Mouse (Mus musculus): Measurements from ENCODE around the gene Clip2. TPM values are rescaled to one million over a fixed set of nuclear protein-coding genes. Genes with fewer than 3 reads are reported as not detected.
"Not testable (repeated sequence)": the region's sequence is repeated elsewhere in the genome, so short reads cannot be mapped to it uniquely, and the experiment has no call there.

The Clip2 gene
- polyA plus RNA-seq, 1 experiment = 21.9 TPM

DNA sequence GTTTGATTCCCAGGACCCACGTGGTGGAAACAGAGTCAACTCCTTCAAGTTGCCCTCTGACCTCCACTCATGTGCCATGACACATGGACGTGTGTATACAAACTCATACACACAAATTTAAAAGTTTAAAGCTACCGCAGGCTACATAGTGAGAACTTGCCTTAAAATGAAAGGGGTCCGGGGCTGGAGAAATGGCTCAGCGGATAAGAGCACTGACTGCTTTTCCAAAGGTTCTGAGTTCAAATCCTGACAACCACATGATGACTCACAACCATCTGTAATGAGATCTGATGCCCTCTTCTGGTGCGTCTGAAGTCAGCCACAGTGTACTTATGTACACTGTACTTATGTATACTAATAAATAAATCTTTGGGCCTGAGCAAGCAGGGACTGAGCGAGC is 93.1 kb downstream of the Clip2 start:
- Histone ChIP-seq H3K4me3 (replicated peaks; ENCODE audit: extremely low read depth, low read depth, low read length) (no peak overlapping the region), H3K4me1 (ENCODE audit: control insufficient read depth, insufficient read depth, low read length) (peaks cover 10% of the 10 kb centered on the region; the same call in 1 of the 2 replicates)
- TF ChIP-seq CTCF (IDR thresholded peaks at IDR 0.05; ENCODE audit: insufficient read depth, low read length) (no peak), POLR2A (IDR thresholded peaks at IDR 0.05; ENCODE audit: borderline replicate concordance, extremely low read depth, low read depth, low read length) (no peak)
- DNase-seq = no peak
- WGBS = 88% methylated on average over 7 of the region's 7 CpGs

DNA sequence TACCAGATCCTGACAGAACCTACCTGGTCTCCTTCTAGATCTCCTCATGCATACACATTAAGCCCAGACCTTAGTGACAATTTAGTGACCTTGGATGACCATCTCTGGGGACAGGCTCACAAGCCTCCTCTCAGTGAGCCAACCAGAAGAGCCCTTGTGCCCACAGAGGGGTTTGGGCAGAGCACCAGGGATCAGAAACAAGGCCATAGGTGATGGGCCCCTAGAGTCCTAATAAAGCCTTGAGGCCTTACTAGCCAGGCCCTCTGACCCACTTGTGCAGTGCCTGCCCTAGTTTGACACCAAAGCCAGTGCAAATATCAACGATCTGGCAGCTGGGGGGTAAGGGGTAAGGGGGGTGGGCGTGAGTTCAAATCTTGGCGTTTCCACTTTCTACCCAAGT is 93.8 kb downstream of the Clip2 start:
- WGBS = 80% methylated on average over 3 of the region's 3 CpGs
- no peak for TF ChIP-seq POLR2A (IDR thresholded peaks at IDR 0.05; ENCODE audit: borderline replicate concordance, extremely low read depth, low read depth, low read length)
- TF ChIP-seq CTCF (IDR thresholded peaks at IDR 0.05; ENCODE audit: insufficient read depth, low read length) = no peak
- DNase-seq = no peak
- Histone ChIP-seq H3K4me1 (ENCODE audit: control insufficient read depth, insufficient read depth, low read length) (peaks cover 10% of the 10 kb centered on the region; the same call in 1 of the 2 replicates), H3K4me3 (replicated peaks; ENCODE audit: extremely low read depth, low read depth, low read length) (no peak overlapping the region)

DNA sequence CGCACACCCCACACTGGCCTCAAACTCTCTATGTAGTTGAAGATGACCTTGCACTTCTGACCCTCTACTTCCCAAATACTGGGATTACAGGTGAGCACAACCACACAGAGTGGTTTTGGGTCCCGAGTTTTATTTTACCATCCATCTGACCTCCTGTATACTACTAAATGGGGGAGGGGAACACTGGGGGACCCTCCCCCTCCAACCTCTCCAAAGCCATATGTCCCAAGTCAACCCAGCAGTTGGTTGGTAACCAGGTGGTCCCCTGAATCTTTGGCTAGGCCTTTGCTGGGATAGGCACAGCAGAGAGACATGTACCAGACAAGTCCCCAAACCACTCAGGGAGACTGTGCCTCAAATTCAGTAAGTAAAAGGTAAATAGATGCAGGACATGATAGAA is 94.9 kb downstream of the Clip2 start:
- TF ChIP-seq CTCF (IDR thresholded peaks at IDR 0.05; ENCODE audit: insufficient read depth, low read length) (no peak), POLR2A (IDR thresholded peaks at IDR 0.05; ENCODE audit: borderline replicate concordance, extremely low read depth, low read depth, low read length) (no peak)
- Histone ChIP-seq H3K4me1 (ENCODE audit: control insufficient read depth, insufficient read depth, low read length) (peaks cover 10% of the 10 kb centered on the region; the same call in 1 of the 2 replicates), H3K4me3 (replicated peaks; ENCODE audit: extremely low read depth, low read depth, low read length) (no peak overlapping the region)
- 89% methylated on average over 2 of the region's 2 CpGs for WGBS
- DNase-seq = no peak

DNA sequence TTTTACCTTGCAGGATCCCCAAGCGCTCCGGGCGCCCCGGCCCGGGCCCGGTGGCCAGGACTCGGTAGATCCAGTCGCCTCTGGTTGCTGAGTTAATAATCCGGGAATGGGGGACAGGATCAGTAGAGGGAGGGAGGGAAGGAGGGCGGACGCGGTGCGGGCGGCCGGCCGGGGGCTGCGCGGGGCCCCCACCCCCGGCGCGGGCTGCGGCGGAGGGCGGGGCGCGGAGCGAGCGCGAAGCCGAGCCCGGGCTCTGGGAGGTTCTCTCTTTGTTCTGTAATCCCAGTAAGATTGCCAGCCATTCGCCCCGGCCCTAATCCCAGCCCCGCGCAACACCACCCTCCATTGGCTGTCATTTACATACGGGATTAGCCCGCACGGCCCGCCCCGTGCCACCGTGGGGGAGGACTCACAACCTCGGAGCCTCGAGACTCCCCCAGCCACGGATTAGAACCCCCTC is 95.7 kb downstream of the Clip2 start, which contains the start of gene Gtf2ird1:
TSS of gene Gtf2ird1 (minus strand) at position 214 of the 460 bp plus-strand sequence.
- DNase-seq = peak; percentile 61
- Histone ChIP-seq H3K4me3 (replicated peaks; ENCODE audit: extremely low read depth, low read depth, low read length) (peak within 1 kb of the TSS; percentile 77), H3K4me1 (ENCODE audit: control insufficient read depth, insufficient read depth, low read length) (peaks cover 10% of the 10 kb centered on the region; the same call in 1 of the 2 replicates)
- TF ChIP-seq CTCF (IDR thresholded peaks at IDR 0.05; ENCODE audit: insufficient read depth, low read length) = no peak
- TF ChIP-seq POLR2A (IDR thresholded peaks at IDR 0.05; ENCODE audit: borderline replicate concordance, extremely low read depth, low read depth, low read length) = no peak
- under 1% methylated on average over 44 of the region's 44 CpGs for WGBS

DNA sequence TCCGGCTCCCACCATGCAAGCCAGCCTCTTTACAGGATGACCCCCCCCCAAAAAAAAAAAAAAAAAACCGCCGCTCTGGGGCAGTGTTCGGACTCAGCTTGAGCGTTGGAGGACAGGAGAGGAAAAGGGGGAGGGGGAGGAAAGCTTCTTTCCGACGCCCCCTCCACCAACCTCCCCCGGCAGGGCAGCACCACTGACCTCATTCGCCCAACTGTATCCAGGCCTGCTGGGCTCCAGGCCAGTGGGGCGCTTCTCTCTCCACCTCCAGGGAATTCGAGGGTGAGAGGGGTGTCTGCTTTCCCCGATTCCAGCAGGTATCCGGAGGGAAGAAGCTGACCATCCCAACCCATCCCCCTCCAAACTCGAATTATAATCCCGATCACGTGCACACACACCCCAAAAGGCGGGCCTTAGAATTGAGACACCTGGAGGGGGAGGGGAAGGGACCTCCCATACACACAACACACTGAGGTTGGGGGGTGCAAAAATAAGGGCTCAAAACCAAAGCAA is 96.3 kb downstream of the Clip2 start:
- H3K4me3 ChIP-seq (replicated peaks; ENCODE audit: extremely low read depth, low read depth, low read length) = peak overlapping the region; percentile 77
- peak; percentile 48 for DNase-seq
- WGBS = under 1% methylated on average over 17 of the region's 17 CpGs
- H3K4me1 ChIP-seq (ENCODE audit: control insufficient read depth, insufficient read depth, low read length) = peaks cover 10% of the 10 kb centered on the region; the same call in 1 of the 2 replicates
- TF ChIP-seq CTCF (IDR thresholded peaks at IDR 0.05; ENCODE audit: insufficient read depth, low read length) = no peak

DNA sequence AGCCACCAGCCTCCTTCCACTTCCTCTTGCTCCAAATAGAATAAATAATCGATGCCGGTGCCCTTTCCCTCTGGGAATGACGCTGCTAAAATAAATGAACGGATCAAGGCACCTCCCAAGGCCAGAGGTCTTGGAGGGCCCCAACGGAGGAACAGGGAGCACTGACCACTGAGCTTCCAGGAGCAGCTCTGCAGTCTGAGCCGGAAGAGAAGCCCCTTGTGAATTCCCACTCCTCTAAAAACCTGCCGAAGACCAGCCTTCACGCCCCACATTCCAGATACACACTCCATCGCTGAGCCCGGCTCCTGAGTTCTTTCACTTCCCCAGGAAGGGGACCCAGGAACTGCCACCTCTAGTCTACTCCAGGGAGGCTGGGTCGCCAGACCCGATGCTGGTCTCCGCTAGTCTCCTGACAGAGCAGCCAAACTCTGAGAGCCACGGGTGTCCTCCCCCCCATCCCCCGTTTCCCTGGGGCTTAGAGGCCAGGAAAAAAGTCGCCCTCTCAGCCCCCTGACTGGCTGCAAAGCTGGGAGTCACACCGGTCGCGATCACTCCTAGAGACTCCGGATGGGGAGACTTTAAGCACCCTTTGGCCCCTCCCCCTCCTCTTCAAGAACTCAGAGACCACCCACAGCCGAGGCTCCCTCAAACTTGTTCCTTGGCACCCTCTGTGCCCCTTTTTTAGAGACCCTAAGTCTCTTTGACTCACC is 96.9 kb downstream of the Clip2 start:
- TF ChIP-seq CTCF (IDR thresholded peaks at IDR 0.05; ENCODE audit: insufficient read depth, low read length) = no peak
- TF ChIP-seq POLR2A (IDR thresholded peaks at IDR 0.05; ENCODE audit: borderline replicate concordance, extremely low read depth, low read depth, low read length) = no peak
- 2% methylated on average over 21 of the region's 21 CpGs for WGBS
- H3K4me3 ChIP-seq (replicated peaks; ENCODE audit: extremely low read depth, low read depth, low read length) = peak overlapping the region; percentile 77
- peak; percentile 55 for DNase-seq
- H3K4me1 ChIP-seq (ENCODE audit: control insufficient read depth, insufficient read depth, low read length) = peaks cover 10% of the 10 kb centered on the region; the same call in 1 of the 2 replicates

DNA sequence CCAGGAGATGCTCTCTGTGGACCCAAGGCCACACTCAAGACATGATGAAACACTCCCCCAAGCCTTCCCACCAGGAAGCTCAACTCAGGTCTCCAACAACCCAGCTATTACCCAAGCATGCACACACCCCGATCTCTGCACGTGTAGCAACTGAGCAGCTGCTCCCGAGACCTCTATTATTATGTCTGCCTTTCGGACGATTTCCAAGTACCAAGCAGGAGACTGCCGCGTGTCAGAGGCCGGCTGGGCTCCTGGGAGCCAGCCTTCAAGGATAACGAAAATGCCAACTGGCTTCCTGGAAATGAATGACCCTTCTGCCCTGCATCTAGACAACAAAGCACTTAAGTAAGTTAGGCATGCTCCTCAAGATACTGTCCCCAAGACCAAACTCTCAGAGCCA is 97.8 kb downstream of the Clip2 start:
- WGBS = 21% methylated on average over 9 of the region's 9 CpGs
- no peak for DNase-seq

DNA sequence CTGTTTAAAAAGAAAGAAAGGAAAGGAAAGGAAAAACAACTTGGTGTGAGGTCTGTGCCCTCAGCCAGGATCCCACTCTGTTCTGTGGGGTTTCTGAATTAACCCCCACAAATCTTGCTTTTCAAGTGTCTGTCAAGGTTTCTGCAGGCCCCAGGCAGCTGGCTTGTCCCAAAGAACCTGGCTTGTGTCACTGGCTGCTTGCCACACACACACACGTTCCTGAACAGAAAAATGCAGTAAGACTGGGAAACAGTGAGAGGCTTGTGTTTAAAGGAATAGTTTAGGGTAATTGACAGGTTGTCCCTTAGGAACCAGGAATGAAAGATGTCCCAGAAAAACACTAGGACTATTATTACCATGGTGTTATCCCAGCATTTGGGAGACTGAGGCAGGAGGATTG is 98.7 kb downstream of the Clip2 start:
- no peak for DNase-seq
- Histone ChIP-seq H3K4me3 (replicated peaks; ENCODE audit: extremely low read depth, low read depth, low read length) (no peak overlapping the region), H3K4me1 (ENCODE audit: control insufficient read depth, insufficient read depth, low read length) (peaks cover 10% of the 10 kb centered on the region; the same call in 1 of the 2 replicates)
- TF ChIP-seq POLR2A (IDR thresholded peaks at IDR 0.05; ENCODE audit: borderline replicate concordance, extremely low read depth, low read depth, low read length) = no peak
- no peak for TF ChIP-seq CTCF (IDR thresholded peaks at IDR 0.05; ENCODE audit: insufficient read depth, low read length)
- WGBS = 18% methylated on average over 1 of the region's 1 CpGs

More for the DNA sequence above, 97.8 kb downstream of the Clip2 start:
- TF ChIP-seq CTCF (IDR thresholded peaks at IDR 0.05; ENCODE audit: insufficient read depth, low read length) (no peak), POLR2A (IDR thresholded peaks at IDR 0.05; ENCODE audit: borderline replicate concordance, extremely low read depth, low read depth, low read length) (no peak)
- peak overlapping the region; percentile 8 for H3K4me3 ChIP-seq (replicated peaks; ENCODE audit: extremely low read depth, low read depth, low read length)
- H3K4me1 ChIP-seq (ENCODE audit: control insufficient read depth, insufficient read depth, low read length) = peaks cover 10% of the 10 kb centered on the region; the same call in 1 of the 2 replicates

DNA sequence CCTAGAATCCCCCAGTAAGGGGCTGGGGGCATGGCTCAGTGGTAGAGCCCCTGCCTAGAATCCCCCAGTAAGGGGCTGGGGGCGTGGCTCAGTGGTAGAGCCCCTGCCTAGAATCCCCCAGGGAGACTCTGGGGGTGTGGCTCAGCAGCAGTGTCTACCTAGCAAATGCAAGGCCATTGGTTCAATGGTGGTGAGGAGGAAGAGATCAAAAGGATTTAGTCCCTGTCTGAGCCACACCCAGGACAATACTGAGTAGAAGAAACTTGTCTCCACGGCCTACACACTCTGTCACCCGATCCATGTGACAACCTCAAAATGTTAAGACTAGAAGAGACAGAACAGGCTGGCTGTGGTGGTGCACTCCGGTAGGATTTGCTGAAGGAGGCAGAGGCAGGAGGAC is 105.5 kb downstream of the Clip2 start:
- not testable (repeated sequence) for DNase-seq; H3K4me3 ChIP-seq (replicated peaks; ENCODE audit: extremely low read depth, low read depth, low read length); H3K4me1 ChIP-seq (ENCODE audit: control insufficient read depth, insufficient read depth, low read length)
- WGBS = 86% methylated on average over 4 of the region's 4 CpGs

DNA sequence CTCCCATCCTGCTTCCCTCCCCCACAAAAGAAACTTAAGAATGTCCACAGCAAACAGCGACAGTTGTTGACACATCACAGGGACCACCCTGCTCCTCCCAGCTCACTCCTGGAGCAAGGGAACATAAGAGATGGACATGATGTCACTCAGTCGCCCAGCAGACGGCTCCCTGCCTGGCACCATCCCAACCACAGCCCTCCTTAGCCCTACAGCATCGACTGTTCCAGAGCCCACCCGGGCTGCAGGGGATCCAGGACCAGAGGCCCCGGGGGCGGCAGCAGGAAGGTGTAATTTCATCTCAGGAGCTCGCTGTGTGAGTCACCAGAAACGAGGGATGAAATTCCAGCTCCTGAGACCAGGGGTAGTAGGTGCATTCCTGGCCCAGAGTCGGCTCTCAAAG is 106.3 kb downstream of the Clip2 start:
- TF ChIP-seq CTCF (IDR thresholded peaks at IDR 0.05; ENCODE audit: insufficient read depth, low read length) (no peak), POLR2A (IDR thresholded peaks at IDR 0.05; ENCODE audit: borderline replicate concordance, extremely low read depth, low read depth, low read length) (no peak)
- no peak overlapping the region for H3K4me3 ChIP-seq (replicated peaks; ENCODE audit: extremely low read depth, low read depth, low read length)
- no peak for DNase-seq
- 32% methylated on average over 10 of the region's 10 CpGs for WGBS
- H3K4me1 ChIP-seq (ENCODE audit: control insufficient read depth, insufficient read depth, low read length) = no peaks in the 10 kb centered on the region
